Mouse (Mus musculus) erythroblast, embryonic 14.5 days (primary cell): Measurements from ENCODE around the gene Pfkfb2. TPM values are rescaled to one million over a fixed set of nuclear protein-coding genes. Genes with fewer than 3 reads are reported as not detected.

Experiments
- H3K27me3 ChIP-seq: 2 replicates; pipeline ENCODE4 v1.6.1; 2012; ENCODE audit warnings: inconsistent platforms; ENCODE audit not compliant: control insufficient read depth
- H3K36me3 ChIP-seq: 2 replicates; pipeline ENCODE4 v1.6.1; 2012; ENCODE audit warnings: mild to moderate bottlenecking, inconsistent platforms; ENCODE audit not compliant: control insufficient read depth
- H3K4me1 ChIP-seq: 2 replicates; pipeline ENCODE4 v1.6.1; 2012; ENCODE audit warnings: inconsistent platforms; ENCODE audit not compliant: control insufficient read depth
- H3K4me3 ChIP-seq: replicated peaks from 2 replicates; pipeline ENCODE3; 2012; ENCODE audit warnings: moderate library complexity, mild to moderate bottlenecking, inconsistent platforms
- H3K9me3 ChIP-seq: 2 replicates; pipeline ENCODE4 v1.6.1; 2012; ENCODE audit warnings: low read length, inconsistent platforms, mixed read lengths; ENCODE audit not compliant: control insufficient read depth
- GATA1 ChIP-seq: IDR thresholded peaks from 2 replicates; pipeline ENCODE4 v1.6.1; 2012; ENCODE audit warnings: low read length, inconsistent platforms, mixed read lengths
- TAL1 ChIP-seq: IDR thresholded peaks from 3 replicates; pipeline ENCODE4 v1.6.1; 2012; ENCODE audit warnings: low read length, inconsistent platforms, mixed read lengths
- polyA plus RNA-seq: library from polyadenylated mRNA; stranded (reverse); fragments of >175 nt; gene quantifications from 2 replicates; pipeline ENCODE4 v1.2.3, GENCODE M21; 2012

Pfkfb2 gene
- polyA plus RNA-seq, 1 experiment, result 0.32 TPM

- TF ChIP-seq TAL1, result no peak
- no peak for TF ChIP-seq GATA1
- H3K9me3 ChIP-seq, result no peaks in the 10 kb centered on the region
- H3K36me3 ChIP-seq, result peaks cover 68% of the 10 kb centered on the region
- H3K27me3 ChIP-seq, result no peaks in the 10 kb centered on the region
- H3K4me1 ChIP-seq, result peaks cover 86% of the 10 kb centered on the region
- H3K4me3 ChIP-seq, result peak overlapping the region; percentile 70
Measured at GRCm38 (mm10) chr1:130732706-130733658, 3.9 kb upstream of the Pfkfb2 start.

GRCm38 (mm10) chr1:130731741-130732337 is 2.8 kb upstream of the Pfkfb2 start, which contains the start of gene AA986860:
TSS of gene AA986860 (plus strand) at chr1:130731976.
- Histone ChIP-seq H3K4me3 (peak within 1 kb of the TSS; percentile 70), H3K36me3 (peaks cover 64% of the 10 kb centered on the region), H3K4me1 (peaks cover 78% of the 10 kb centered on the region), H3K9me3 (no peaks in the 10 kb centered on the region), H3K27me3 (no peaks in the 10 kb centered on the region)
- TF ChIP-seq TAL1 (no peak), GATA1 (no peak)

- Histone ChIP-seq H3K4me3 (no peak overlapping the region), H3K27me3 (no peaks in the 10 kb centered on the region), H3K4me1 (peaks cover 57% of the 10 kb centered on the region), H3K9me3 (no peaks in the 10 kb centered on the region), H3K36me3 (peaks cover 63% of the 10 kb centered on the region)
- TF ChIP-seq GATA1 (no peak), TAL1 (no peak)
Measured at GRCm38 (mm10) chr1:130728708-130729107, 345 bp downstream of the Pfkfb2 start.

DNA sequence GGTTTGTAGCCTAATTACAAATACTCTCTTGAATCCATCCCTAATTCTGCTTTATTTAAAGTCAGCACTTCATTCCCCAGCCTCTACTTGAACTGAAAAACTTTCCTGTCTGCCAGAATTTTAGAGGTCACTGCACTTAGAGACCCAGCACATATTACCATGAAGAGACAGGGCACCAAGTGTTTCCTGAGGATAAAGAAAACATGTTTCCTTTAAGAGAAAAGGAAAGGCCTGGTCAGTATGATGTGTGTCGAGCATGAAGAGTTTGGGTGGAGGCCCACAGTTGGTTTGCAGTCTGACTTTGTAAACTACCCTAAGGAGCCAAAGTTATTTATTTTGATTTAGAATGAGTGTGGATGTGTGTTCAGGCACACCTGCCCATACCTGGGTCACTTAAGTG is 983 bp downstream of the Pfkfb2 start:
- Histone ChIP-seq H3K4me1 (peaks cover 56% of the 10 kb centered on the region), H3K9me3 (no peaks in the 10 kb centered on the region), H3K27me3 (no peaks in the 10 kb centered on the region), H3K4me3 (no peak overlapping the region), H3K36me3 (peaks cover 63% of the 10 kb centered on the region)
- TF ChIP-seq TAL1 (no peak), GATA1 (no peak)

GRCm38 (mm10) chr1:130726396-130726795 is 2.7 kb downstream of the Pfkfb2 start:
- no peak overlapping the region for H3K4me3 ChIP-seq
- H3K27me3 ChIP-seq, result no peaks in the 10 kb centered on the region
- H3K36me3 ChIP-seq, result peaks cover 77% of the 10 kb centered on the region
- peaks cover 43% of the 10 kb centered on the region for H3K4me1 ChIP-seq
- no peaks in the 10 kb centered on the region for H3K9me3 ChIP-seq
- TF ChIP-seq TAL1, result no peak
- TF ChIP-seq GATA1, result no peak

GRCm38 (mm10) chr1:130724206-130724605 is 4.8 kb downstream of the Pfkfb2 start:
- TF ChIP-seq TAL1 (no peak), GATA1 (no peak)
- H3K4me3 ChIP-seq, result no peak overlapping the region
- H3K4me1 ChIP-seq, result peaks cover 42% of the 10 kb centered on the region
- no peaks in the 10 kb centered on the region for H3K9me3 ChIP-seq
- no peaks in the 10 kb centered on the region for H3K27me3 ChIP-seq
- peaks cover 85% of the 10 kb centered on the region for H3K36me3 ChIP-seq

GRCm38 (mm10) chr1:130717291-130717871 is 11.7 kb downstream of the Pfkfb2 start, which contains the start of gene Yod1:
TSS of gene Yod1 (plus strand) at chr1:130717327.
- peaks cover 64% of the 10 kb centered on the region for H3K36me3 ChIP-seq
- peaks cover 66% of the 10 kb centered on the region for H3K4me1 ChIP-seq
- TF ChIP-seq GATA1, result peak; percentile 46
- no peak for TF ChIP-seq TAL1

DNA sequence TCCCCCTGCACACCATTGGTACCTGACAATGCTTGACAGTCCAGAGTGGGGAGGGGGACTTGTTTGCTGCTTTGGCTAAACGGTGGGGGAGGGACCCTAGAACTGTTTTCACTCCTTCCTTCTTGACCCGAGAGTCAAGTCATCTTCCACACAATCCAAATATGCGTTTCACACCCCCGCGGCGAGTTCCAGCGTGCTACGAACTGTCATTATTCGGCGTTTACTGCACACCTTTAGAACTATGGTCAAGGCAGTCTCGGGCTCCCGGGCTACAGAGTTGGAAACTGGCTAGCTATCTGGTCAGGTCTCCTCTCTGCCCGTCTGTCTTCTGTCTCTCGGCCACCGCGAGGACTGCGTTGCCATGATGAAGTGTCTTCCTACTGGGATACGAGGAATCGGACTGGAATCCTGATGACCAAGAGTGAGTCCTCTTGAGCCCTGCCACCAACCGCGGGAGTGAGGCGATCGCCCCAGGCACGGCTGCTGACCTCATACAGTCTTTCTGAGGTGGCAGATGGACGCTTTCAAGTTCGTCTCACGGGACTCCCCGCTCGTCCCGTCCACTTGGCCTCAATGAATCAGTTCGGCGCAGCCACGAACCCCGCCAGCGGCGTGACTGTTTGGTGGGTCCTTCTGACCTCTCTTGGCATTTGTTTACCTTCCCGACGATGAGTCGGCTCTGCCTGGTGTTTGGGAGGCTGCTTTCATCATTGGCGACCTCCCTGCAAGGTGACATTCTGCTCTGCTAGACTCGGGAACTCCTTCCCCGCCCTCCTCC is 12.4 kb downstream of the Pfkfb2 start:
- Histone ChIP-seq H3K4me3 (peak overlapping the region; percentile 99), H3K9me3 (no peaks in the 10 kb centered on the region), H3K27me3 (no peaks in the 10 kb centered on the region), H3K4me1 (peaks cover 67% of the 10 kb centered on the region), H3K36me3 (peaks cover 64% of the 10 kb centered on the region)
- TF ChIP-seq GATA1 (no peak), TAL1 (no peak)

More at GRCm38 (mm10) chr1:130717291-130717871, 11.7 kb downstream of the Pfkfb2 start, which contains the start of gene Yod1:
- Histone ChIP-seq H3K27me3 (no peaks in the 10 kb centered on the region), H3K4me3 (peak within 1 kb of the TSS; percentile 99), H3K9me3 (no peaks in the 10 kb centered on the region)
